Mouse (Mus musculus) heart, adult 8-10 months (tissue): ENCODE measurements around the gene Smarcd1. TPM values are rescaled to one million over a fixed set of nuclear protein-coding genes. Genes with fewer than 3 reads are reported as not detected.
"Not testable (repeated sequence)": the region's sequence is repeated elsewhere in the genome, so short reads cannot be mapped to it uniquely, and the experiment has no call there.

ENCODE experiments used
- DNase-seq: peaks from one replicate; pipeline ENCODE4 v3.0.0; 2022; ENCODE audit warnings: low spot score
- total RNA-seq, 4 experiments: library from RNA; stranded (reverse); gene quantifications; 2 replicates each; pipeline ENCODE4 v1.2.4; 2022

Gene Smarcd1
- total RNA-seq, 4 experiments from 2014 or later, result 21.7 to 25.8 (median 24.5) TPM

GRCm38 (mm10) chr15:99684156-99684555, 17.8 kb upstream of the Smarcd1 start:
- DNase-seq, result no peak

DNA sequence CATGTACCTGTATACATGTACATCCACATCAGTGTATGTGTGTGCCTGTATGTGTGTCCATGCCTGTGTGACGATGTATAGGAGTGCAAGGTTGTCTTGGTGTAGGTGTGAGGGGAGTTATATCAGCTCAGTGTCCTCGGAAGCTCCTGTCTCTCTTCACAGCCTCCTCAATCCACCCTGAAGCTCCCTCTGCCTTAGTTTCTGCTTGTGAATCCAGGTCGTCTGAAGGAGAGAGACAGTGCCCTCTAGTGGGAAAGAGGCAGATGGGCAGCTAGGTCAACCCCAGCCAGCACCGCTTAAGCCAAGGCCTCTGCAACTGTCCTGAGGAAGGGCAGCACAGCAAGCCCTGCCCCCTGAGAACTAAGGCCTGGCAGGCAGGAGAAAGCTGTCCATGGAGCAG, 13.2 kb upstream of the Smarcd1 start:
- DNase-seq, result peak; percentile 46

DNA sequence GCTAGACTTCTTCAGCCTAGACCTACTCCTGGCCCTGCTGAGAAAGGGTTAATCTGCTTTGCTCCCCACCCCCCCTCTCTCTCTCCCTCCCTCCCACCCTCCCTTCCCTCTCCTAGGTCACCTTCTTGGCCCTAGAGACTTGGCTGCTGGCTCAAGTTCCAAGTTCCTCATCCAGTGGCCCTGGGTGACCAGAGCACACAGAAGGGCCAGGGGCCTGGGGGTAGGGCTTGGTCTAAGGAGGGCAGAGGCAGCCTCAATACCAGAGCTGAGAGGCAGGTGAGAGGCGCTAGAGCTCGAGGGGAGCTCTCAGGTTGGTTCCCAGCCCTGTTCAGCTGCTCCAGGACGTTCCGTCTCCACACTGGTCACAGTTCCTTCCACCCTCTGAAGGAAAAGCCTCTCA, 11.0 kb upstream of the Smarcd1 start:
- no peak for DNase-seq

DNA sequence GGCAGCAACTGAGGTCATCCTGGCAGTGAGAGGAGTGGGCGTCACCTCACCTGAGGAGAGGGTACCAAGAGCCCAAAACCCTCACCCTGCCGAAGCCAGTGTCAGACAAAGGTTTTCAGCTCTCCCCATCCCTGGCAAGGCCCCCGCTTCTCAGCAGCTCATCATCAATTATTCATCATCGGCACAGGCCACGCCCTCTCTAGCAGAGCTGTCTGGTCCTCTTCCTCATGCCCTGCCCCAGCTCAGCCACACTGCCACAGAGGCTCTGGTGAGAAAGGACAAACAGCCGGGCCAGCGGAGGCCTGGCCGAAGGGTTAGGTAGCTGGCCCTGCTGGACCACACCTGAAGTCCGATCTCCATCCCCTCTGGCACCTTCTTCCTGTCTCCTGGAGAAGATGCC, 10.0 kb upstream of the Smarcd1 start:
- no peak for DNase-seq

GRCm38 (mm10) chr15:99697309-99697708, 4.6 kb upstream of the Smarcd1 start:
- no peak for DNase-seq

- DNase-seq, result no peak
These were observed 3.3 kb upstream of the Smarcd1 start for GRCm38 (mm10) chr15:99698533-99699085.

DNA sequence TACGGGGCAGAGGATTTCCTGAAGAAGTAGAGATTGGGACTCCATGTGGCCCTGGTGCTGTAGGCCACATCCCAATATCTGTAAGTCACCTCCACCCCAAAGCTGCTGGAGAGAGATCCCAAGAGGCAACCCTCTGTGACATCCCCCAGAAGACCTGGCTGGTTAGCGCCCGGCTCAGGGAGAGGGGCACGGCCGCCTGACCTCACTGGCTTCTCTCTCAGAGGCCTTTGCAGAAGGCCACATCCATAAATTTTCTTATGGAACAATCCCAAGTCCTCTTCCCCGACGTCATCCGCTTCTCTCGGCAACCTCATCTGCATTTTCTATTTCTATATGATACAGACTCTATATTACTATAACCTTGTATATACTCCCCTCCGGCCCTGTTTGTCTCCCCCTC, 2.2 kb upstream of the Smarcd1 start:
- DNase-seq, result no peak

DNA sequence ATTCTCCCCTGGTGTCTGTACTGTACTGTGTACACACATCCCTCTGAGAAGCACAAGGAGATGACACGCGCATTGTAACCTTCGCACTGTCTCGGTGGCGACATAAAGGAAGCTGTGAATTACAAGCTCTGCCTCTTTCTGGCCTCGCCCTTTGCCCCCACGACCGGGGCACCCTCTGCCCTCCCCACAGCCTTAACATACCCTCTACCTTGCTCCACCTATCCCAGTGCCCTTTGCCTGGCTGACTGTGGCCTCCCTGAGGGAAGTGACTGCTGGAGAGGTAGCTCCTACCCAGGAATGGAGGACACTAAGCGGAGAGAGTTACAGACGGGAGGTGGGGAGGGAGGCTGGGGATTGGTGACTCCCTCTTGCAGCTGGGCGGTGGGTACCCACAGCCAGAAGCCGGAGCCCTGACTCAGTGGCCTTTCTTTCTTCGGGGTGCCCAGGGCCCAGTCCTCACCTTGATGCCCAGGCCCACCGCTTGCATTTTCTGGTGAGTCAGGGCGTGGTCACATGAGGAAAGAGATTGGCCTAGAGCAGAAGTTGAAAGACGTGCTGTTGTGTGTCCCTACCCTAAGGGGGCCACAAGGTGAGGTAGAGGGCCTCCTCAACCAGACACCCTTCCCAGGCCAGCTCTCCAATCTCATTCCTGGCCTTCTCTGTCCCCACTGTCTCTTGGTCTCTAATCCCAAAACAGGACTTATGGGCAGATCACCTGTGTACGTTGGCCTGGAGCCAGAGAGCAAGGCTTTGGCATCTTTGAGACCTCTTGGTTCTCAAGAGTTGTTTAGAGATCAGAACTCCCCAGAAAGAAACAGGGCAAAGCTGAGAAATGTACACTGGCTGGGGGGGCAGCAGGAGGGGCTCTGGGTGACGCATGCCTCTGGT, 1.5 kb upstream of the Smarcd1 start:
- no peak for DNase-seq

- not testable (repeated sequence) for DNase-seq
These were observed 310 bp upstream of the Smarcd1 start for GRCm38 (mm10) chr15:99701640-99701998.

- DNase-seq, result no peak
These were observed 1.2 kb downstream of the Smarcd1 start for GRCm38 (mm10) chr15:99703104-99703503.

DNA sequence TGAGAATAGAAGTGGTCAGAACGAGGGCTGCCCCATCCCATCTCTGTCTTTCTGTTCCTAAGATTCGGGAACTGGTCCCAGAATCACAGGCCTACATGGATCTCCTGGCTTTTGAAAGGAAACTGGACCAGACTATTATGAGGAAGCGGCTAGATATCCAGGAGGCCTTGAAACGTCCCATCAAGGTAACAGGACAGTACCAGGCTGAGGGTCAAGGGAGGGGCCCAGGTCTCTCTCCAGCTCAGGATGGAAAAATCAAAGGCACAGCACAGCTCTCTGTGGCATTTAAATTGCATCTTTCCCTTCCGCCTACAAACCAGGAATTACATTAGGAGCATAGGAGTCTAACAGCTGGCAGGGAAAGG, 1.7 kb downstream of the Smarcd1 start:
- no peak for DNase-seq

- DNase-seq, result no peak
These were observed 2.2 kb downstream of the Smarcd1 start for GRCm38 (mm10) chr15:99704041-99704681.

DNA sequence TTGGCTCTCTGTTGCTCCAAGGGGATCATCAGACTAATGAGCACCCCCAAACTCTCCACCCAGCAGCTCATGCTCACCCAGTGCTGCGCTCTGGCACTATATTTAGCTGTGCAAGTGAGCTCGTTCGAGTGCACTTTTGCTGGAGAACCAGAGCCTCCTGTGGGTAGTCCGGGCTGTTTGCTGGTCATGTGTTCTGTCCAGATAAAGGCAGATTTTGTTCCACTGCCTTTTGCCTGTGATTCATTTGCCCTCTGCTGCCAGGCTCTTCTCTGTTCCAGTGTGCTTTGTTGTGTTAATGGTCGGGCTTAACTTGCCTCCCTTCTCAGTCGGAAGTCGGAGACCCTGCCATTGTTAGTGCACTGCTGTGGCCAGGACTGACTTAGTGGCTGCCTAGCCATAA, 3.0 kb downstream of the Smarcd1 start:
- DNase-seq, result peak; percentile 59

GRCm38 (mm10) chr15:99705440-99706048, 3.6 kb downstream of the Smarcd1 start, which contains the start of gene Gm17349:
Gene Gm17349, minus strand, starts transcription at chr15:99705490.
- DNase-seq, result no peak

GRCm38 (mm10) chr15:99708176-99708575, 6.2 kb downstream of the Smarcd1 start:
- DNase-seq, result no peak

DNA sequence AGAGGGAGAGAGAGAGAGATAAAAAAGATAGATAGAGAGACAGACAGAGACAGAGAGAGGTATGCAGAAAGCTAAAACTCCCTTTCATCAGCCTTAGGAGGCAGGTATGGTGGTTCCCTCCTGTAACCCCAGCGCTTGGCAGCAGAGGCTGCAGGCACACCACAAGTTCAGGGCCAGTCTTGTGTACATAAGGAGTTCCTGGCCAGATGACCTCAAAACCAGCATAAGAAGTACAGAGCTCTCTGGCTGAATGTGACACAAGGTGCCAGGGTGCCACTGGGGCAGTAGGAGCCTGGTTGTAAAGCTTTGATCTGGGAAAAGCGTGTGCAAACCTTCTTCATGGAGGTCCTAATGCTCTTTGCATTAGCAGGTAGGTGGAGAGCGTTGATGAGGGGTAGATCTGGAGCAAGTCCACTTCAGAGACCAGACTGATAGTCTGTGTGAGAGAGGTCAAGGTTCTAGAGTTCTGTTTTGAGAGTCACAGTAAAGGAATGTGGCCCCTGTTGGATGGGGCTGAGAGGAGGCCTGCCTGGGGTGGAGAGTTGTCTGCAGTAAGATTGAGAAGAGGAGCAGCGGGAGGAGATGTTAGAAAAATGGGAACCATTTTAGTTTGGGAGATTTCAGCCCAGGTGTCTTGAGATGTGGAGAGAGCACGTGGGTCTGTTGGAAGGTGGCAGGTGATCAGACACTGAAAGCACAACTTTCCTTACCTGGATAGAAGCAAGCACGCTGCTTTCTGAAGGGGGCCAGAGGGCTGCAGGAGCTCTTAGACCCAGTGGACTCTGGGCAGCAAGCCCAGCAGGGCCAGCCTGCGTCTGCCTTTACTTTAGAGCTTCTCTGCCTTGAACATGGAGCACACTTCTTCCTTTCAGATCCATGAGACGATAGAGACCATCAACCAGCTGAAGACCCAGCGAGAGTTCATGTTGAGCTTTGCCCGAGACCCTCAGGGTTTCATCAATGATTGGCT, 8.6 kb downstream of the Smarcd1 start:
- DNase-seq, result no peak

DNA sequence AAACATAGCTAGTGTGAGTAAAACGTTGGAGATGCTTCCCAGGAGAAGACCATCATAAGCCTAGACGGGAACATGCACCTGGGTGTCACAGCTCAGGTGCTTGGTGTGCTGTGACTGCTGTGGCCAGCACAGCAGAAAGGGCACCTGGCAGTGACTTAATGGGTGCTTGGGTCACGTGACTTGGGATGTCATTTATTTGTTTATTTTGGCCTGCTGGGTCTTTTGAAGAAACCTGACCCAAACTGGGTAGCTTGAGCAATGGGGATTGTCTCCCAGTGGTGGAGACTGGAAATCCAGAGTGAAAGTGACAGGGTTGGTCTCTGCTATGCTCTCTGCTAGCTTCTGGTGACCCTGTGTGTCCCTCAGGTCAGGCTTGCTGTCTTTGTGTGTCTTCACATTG, 9.6 kb downstream of the Smarcd1 start:
- DNase-seq, result no peak

GRCm38 (mm10) chr15:99712666-99713559, 11.0 kb downstream of the Smarcd1 start:
- no peak for DNase-seq

DNA sequence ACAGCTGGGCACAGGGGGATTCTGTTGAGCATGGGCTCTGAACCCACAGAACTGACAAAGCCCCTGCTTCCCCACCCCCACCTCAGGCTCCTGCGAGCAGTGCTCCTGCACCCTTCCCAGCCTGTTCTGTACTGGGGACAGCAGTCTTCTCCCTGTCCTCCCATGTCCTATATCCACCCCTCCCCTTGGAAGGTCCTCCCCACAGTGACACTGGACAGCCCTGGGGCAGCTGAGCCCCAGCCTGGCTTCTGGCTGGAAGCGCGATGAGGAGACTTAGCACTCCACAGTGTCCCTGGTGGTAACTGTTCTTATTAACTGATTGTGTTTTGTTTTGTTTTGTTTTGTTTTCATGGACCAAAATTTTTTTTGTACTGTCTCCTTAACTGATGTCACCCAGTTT, 11.6 kb downstream of the Smarcd1 start:
- DNase-seq, result no peak

DNA sequence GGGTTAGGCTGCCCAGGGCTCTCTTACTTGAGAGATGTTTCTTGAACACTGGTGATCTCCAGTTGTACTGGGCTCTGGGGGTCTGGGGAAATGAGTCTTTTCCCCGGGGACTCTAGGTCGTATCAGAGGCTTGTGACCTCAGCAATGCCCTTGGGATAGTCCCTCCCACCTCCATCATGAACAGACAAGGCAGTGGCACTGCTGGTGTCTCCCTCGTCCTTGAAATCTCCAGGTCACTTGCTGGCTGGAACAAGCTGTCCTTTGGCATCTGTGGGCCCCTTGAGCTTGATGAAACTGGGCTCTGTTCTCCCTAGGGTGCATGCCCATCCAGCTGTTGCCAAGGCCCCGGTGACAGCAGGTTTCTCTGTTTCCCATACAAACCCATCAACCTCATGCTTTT, 12.3 kb downstream of the Smarcd1 start:
- no peak for DNase-seq
